Mouse (Mus musculus): ENCODE measurements around the gene Cux2. TPM values are rescaled to one million over a fixed set of nuclear protein-coding genes. Genes with fewer than 3 reads are reported as not detected.

The Cux2 gene
- polyA plus RNA-seq, 1 experiment from 2014 or later: 3.1 TPM

- no peaks in the 10 kb centered on the region for H3K27me3 ChIP-seq (ENCODE audit: control insufficient read depth, insufficient read depth, low read depth, low read length)
- no peak overlapping the region for H3K4me2 ChIP-seq (ENCODE audit: low read depth, low read length)
- H3K9ac ChIP-seq (ENCODE audit: low read depth, low read length): no peak overlapping the region
- no peak overlapping the region for H3K27ac ChIP-seq (ENCODE audit: low read length)
- no peaks in the 10 kb centered on the region for H3K4me1 ChIP-seq (ENCODE audit: control insufficient read depth, low read depth, low read length)
- no peaks in the 10 kb centered on the region for H3K36me3 ChIP-seq (ENCODE audit: control insufficient read depth, insufficient read depth)
- H3K4me3 ChIP-seq (ENCODE audit: low read depth, low read length): no peak overlapping the region
- H3K9me3 ChIP-seq (replicated peaks; ENCODE audit: control insufficient read depth, low read length): no peaks in the 10 kb centered on the region
- WGBS (ENCODE audit: insufficient replicate concordance): 72% methylated on average over 12 of the region's 12 CpGs
- no peak for ATAC-seq (ENCODE audit: low read depth)
Measured at GRCm38 (mm10) chr5:121876901-121877300, 173.0 kb downstream of the Cux2 start.

GRCm38 (mm10) chr5:121875041-121875440 lies 174.9 kb downstream of the Cux2 start:
- Histone ChIP-seq H3K4me3 (ENCODE audit: low read depth, low read length) (no peak overlapping the region), H3K36me3 (ENCODE audit: control insufficient read depth, insufficient read depth) (no peaks in the 10 kb centered on the region), H3K27me3 (ENCODE audit: control insufficient read depth, insufficient read depth, low read depth, low read length) (no peaks in the 10 kb centered on the region), H3K9me3 (replicated peaks; ENCODE audit: control insufficient read depth, low read length) (no peaks in the 10 kb centered on the region), H3K9ac (ENCODE audit: low read depth, low read length) (no peak overlapping the region), H3K27ac (ENCODE audit: low read length) (no peak overlapping the region), H3K4me2 (ENCODE audit: low read depth, low read length) (no peak overlapping the region), H3K4me1 (ENCODE audit: control insufficient read depth, low read depth, low read length) (no peaks in the 10 kb centered on the region)
- ATAC-seq (ENCODE audit: low read depth): no peak
- 70% methylated on average over 12 of the region's 12 CpGs for WGBS (ENCODE audit: insufficient replicate concordance)

- Histone ChIP-seq H3K9ac (ENCODE audit: low read depth, low read length) (no peak overlapping the region), H3K9me3 (replicated peaks; ENCODE audit: control insufficient read depth, low read length) (no peaks in the 10 kb centered on the region), H3K4me2 (ENCODE audit: low read depth, low read length) (no peak overlapping the region), H3K4me1 (ENCODE audit: control insufficient read depth, low read depth, low read length) (no peaks in the 10 kb centered on the region), H3K27ac (ENCODE audit: low read length) (no peak overlapping the region), H3K36me3 (ENCODE audit: control insufficient read depth, insufficient read depth) (no peaks in the 10 kb centered on the region), H3K4me3 (ENCODE audit: low read depth, low read length) (no peak overlapping the region), H3K27me3 (ENCODE audit: control insufficient read depth, insufficient read depth, low read depth, low read length) (no peaks in the 10 kb centered on the region)
- no peak for ATAC-seq (ENCODE audit: low read depth)
- WGBS (ENCODE audit: insufficient replicate concordance): 14% methylated on average over 4 of the region's 4 CpGs
Measured at GRCm38 (mm10) chr5:121872158-121872557, 177.7 kb downstream of the Cux2 start.

DNA sequence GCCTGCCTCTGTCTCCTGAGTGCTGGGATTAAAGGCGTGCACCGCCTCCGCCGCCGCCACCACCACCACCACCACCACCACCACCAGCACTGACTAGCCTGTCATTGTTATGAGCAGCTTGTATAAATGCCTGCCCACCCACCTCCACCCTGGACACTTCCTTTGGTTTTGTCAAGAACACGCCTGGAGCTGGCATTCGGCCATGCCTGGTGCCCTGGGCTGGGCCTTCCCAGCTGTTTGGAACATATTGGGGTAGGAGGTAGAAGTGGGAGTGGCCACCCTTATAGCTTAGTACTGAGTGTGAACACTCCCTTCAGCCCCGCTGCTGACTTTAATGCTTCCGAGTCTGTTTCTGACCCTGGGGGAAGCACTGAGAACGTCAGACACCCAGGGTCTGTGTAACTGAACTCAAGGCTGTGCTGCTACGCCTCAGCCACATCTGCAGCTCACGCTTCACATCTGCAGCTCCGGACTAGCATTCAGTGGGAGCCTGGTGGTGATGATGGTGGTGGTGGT lies 178.3 kb downstream of the Cux2 start:
- ATAC-seq (ENCODE audit: low read depth): no peak
- H3K4me1 ChIP-seq (ENCODE audit: control insufficient read depth, low read depth, low read length): no peaks in the 10 kb centered on the region
- no peaks in the 10 kb centered on the region for H3K27me3 ChIP-seq (ENCODE audit: control insufficient read depth, insufficient read depth, low read depth, low read length)
- H3K36me3 ChIP-seq (ENCODE audit: control insufficient read depth, insufficient read depth): no peaks in the 10 kb centered on the region
- no peaks in the 10 kb centered on the region for H3K9me3 ChIP-seq (replicated peaks; ENCODE audit: control insufficient read depth, low read length)
- no peak overlapping the region for H3K4me3 ChIP-seq (ENCODE audit: low read depth, low read length)
- 83% methylated on average over 13 of the region's 13 CpGs for WGBS (ENCODE audit: insufficient replicate concordance)
- no peak overlapping the region for H3K27ac ChIP-seq (ENCODE audit: low read length)
- H3K9ac ChIP-seq (ENCODE audit: low read depth, low read length): no peak overlapping the region
- no peak overlapping the region for H3K4me2 ChIP-seq (ENCODE audit: low read depth, low read length)

- Histone ChIP-seq H3K36me3 (ENCODE audit: control insufficient read depth, insufficient read depth) (no peaks in the 10 kb centered on the region), H3K4me3 (ENCODE audit: low read depth, low read length) (no peak overlapping the region), H3K27me3 (ENCODE audit: control insufficient read depth, insufficient read depth, low read depth, low read length) (no peaks in the 10 kb centered on the region), H3K9me3 (replicated peaks; ENCODE audit: control insufficient read depth, low read length) (no peaks in the 10 kb centered on the region), H3K27ac (ENCODE audit: low read length) (no peak overlapping the region), H3K4me1 (ENCODE audit: control insufficient read depth, low read depth, low read length) (no peaks in the 10 kb centered on the region), H3K4me2 (ENCODE audit: low read depth, low read length) (no peak overlapping the region), H3K9ac (ENCODE audit: low read depth, low read length) (no peak overlapping the region)
- 38% methylated on average over 6 of the region's 6 CpGs for WGBS (ENCODE audit: insufficient replicate concordance)
- 0 out of 2 replicates have a peak, but pooled peaks have one; percentile 20 for ATAC-seq (ENCODE audit: low read depth)
Measured at GRCm38 (mm10) chr5:121870832-121871231, 179.1 kb downstream of the Cux2 start.

- no peak for ATAC-seq (ENCODE audit: low read depth)
- Histone ChIP-seq H3K9me3 (replicated peaks; ENCODE audit: control insufficient read depth, low read length) (no peaks in the 10 kb centered on the region), H3K27me3 (ENCODE audit: control insufficient read depth, insufficient read depth, low read depth, low read length) (no peaks in the 10 kb centered on the region), H3K27ac (ENCODE audit: low read length) (no peak overlapping the region), H3K36me3 (ENCODE audit: control insufficient read depth, insufficient read depth) (no peaks in the 10 kb centered on the region), H3K4me3 (ENCODE audit: low read depth, low read length) (no peak overlapping the region), H3K9ac (ENCODE audit: low read depth, low read length) (no peak overlapping the region), H3K4me2 (ENCODE audit: low read depth, low read length) (no peak overlapping the region), H3K4me1 (ENCODE audit: control insufficient read depth, low read depth, low read length) (no peaks in the 10 kb centered on the region)
- WGBS (ENCODE audit: insufficient replicate concordance): 56% methylated on average over 5 of the region's 5 CpGs
Measured at GRCm38 (mm10) chr5:121867963-121868362, 181.9 kb downstream of the Cux2 start.

DNA sequence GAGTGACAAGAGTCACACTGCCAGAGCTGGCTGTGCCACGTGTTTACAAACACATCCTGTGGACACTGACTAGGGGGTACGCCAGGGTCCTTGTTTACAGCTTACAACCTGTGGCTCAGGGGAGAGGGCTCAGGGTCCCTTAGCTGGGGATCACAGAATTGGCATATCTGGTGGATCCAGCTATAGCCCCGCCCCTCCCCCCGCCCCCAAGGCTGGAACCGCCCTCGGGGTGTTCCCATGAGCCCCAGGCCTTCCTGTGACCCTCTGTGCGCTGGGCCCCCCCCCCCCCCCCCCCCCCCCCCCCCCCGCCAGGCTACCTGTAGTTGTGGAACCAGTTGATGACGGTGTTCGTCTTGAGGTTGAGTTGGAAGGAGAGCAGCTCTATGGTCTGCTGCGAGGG lies 185.6 kb downstream of the Cux2 start:
- H3K27ac ChIP-seq (ENCODE audit: low read length): no peak overlapping the region
- WGBS (ENCODE audit: insufficient replicate concordance): 11% methylated on average over 8 of the region's 11 CpGs
- H3K36me3 ChIP-seq (ENCODE audit: control insufficient read depth, insufficient read depth): peaks cover 5% of the 10 kb centered on the region
- no peak overlapping the region for H3K4me3 ChIP-seq (ENCODE audit: low read depth, low read length)
- H3K4me2 ChIP-seq (ENCODE audit: low read depth, low read length): no peak overlapping the region
- H3K9ac ChIP-seq (ENCODE audit: low read depth, low read length): no peak overlapping the region
- no peaks in the 10 kb centered on the region for H3K4me1 ChIP-seq (ENCODE audit: control insufficient read depth, low read depth, low read length)
- H3K27me3 ChIP-seq (ENCODE audit: control insufficient read depth, insufficient read depth, low read depth, low read length): no peaks in the 10 kb centered on the region
- no peak for ATAC-seq (ENCODE audit: low read depth)
- no peaks in the 10 kb centered on the region for H3K9me3 ChIP-seq (replicated peaks; ENCODE audit: control insufficient read depth, low read length)

- Histone ChIP-seq H3K27me3 (ENCODE audit: control insufficient read depth, insufficient read depth, low read depth, low read length) (no peaks in the 10 kb centered on the region), H3K9me3 (replicated peaks; ENCODE audit: control insufficient read depth, low read length) (no peaks in the 10 kb centered on the region), H3K4me3 (ENCODE audit: low read depth, low read length) (no peak overlapping the region), H3K9ac (ENCODE audit: low read depth, low read length) (no peak overlapping the region), H3K36me3 (ENCODE audit: control insufficient read depth, insufficient read depth) (peaks cover 5% of the 10 kb centered on the region), H3K4me1 (ENCODE audit: control insufficient read depth, low read depth, low read length) (no peaks in the 10 kb centered on the region; the same call in 1 of the 2 replicates), H3K27ac (ENCODE audit: low read length) (no peak overlapping the region), H3K4me2 (ENCODE audit: low read depth, low read length) (no peak overlapping the region)
- WGBS (ENCODE audit: insufficient replicate concordance): 38% methylated on average over 5 of the region's 5 CpGs
- ATAC-seq (ENCODE audit: low read depth): no peak
Measured at GRCm38 (mm10) chr5:121861964-121862363, 187.9 kb downstream of the Cux2 start.

DNA sequence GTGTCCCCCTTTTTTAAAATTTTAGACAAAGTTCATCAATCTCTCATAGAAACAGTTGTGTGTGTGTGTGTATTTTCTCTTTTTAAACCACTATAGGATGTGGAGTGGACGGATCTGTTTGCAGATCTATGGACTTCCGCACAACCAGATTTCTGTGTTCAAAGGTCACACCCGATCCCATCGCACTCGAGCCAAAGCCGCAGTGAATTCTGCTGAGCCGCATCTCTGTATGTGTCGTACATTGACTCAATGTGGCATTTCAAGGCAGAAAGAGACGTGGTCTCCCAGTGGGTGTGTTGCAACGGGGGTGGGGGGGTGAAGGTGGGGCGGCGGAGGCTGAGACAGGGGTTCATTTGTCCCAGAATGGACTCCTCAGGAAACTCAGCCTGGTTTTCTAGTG lies 191.5 kb downstream of the Cux2 start:
- H3K4me1 ChIP-seq (ENCODE audit: control insufficient read depth, low read depth, low read length): peaks cover 3% of the 10 kb centered on the region; the same call in 1 of the 2 replicates
- no peak for ATAC-seq (ENCODE audit: low read depth)
- no peaks in the 10 kb centered on the region for H3K9me3 ChIP-seq (replicated peaks; ENCODE audit: control insufficient read depth, low read length)
- 59% methylated on average over 12 of the region's 12 CpGs for WGBS (ENCODE audit: insufficient replicate concordance)
- H3K36me3 ChIP-seq (ENCODE audit: control insufficient read depth, insufficient read depth): peaks cover 5% of the 10 kb centered on the region
- H3K4me2 ChIP-seq (ENCODE audit: low read depth, low read length): no peak overlapping the region
- H3K27me3 ChIP-seq (ENCODE audit: control insufficient read depth, insufficient read depth, low read depth, low read length): no peaks in the 10 kb centered on the region
- no peak overlapping the region for H3K4me3 ChIP-seq (ENCODE audit: low read depth, low read length)
- no peak overlapping the region for H3K27ac ChIP-seq (ENCODE audit: low read length)
- H3K9ac ChIP-seq (ENCODE audit: low read depth, low read length): no peak overlapping the region
